Mouse (Mus musculus) adrenal gland, adult 8-10 months (tissue): ENCODE results near the gene Wdr95. TPM values are rescaled to one million over a fixed set of nuclear protein-coding genes. Genes with fewer than 3 reads are reported as not detected.
A peak's percentile ranks its signal among the peaks of the same experiment; 100 is the strongest.

Experiments
- DNase-seq: peaks from one replicate; pipeline ENCODE4 v3.0.0; 2022
- total RNA-seq, 4 experiments: library from RNA; stranded (reverse); gene quantifications; 2 replicates each; pipeline ENCODE4 v1.2.4; 2022

The Wdr95 gene
- total RNA-seq, 4 experiments from 2014 or later: 0.11 TPM; not detected in 3

- no peak for DNase-seq
These were observed 54.3 kb downstream of the Wdr95 start for GRCm38 (mm10) chr5:149582642-149583262.

DNA sequence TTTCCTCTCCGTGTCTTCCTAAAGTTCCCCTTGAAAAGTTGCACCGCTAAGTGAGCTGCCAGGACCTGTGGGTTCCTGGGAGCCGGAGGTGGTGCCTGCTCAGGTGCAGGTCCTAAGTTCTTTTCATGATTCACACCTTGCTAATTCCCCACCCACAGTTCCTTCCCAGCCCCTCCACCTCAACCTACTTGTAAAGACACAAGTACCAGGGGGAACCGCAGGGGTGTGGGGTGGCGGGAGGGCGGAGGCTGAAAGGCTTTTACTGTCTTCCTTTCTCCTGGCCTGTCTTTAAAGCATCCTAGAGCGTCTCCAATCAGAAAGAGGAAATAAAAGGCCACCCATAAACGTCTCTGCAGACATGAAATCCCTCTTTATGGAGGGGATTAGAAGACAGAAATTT lies 55.0 kb downstream of the Wdr95 start:
- no peak for DNase-seq

GRCm38 (mm10) chr5:149584154-149584655 lies 55.7 kb downstream of the Wdr95 start:
- no peak for DNase-seq

DNA sequence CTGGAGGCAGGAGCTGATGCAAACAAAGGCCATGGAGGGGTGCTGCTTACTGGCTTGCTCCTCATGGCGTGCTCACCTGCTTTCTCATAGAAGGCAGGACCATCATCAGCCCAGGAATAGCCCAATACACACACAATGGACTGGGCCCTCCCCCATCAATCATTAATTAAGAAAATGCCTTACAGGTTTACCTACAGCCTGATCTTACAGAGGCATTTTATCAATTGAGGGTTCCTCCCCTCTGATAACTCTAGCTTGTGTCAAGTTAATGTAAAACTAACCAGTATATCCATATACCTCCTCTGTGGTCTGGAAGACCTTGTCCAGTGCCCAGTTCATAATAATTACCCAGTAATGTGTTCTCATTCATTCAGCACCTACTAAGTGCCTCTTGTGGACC lies 56.8 kb downstream of the Wdr95 start:
- DNase-seq: no peak

GRCm38 (mm10) chr5:149585910-149586309 lies 57.4 kb downstream of the Wdr95 start:
- DNase-seq: peak; percentile 30

- no peak for DNase-seq
These were observed 58.9 kb downstream of the Wdr95 start for GRCm38 (mm10) chr5:149587327-149587895.

DNA sequence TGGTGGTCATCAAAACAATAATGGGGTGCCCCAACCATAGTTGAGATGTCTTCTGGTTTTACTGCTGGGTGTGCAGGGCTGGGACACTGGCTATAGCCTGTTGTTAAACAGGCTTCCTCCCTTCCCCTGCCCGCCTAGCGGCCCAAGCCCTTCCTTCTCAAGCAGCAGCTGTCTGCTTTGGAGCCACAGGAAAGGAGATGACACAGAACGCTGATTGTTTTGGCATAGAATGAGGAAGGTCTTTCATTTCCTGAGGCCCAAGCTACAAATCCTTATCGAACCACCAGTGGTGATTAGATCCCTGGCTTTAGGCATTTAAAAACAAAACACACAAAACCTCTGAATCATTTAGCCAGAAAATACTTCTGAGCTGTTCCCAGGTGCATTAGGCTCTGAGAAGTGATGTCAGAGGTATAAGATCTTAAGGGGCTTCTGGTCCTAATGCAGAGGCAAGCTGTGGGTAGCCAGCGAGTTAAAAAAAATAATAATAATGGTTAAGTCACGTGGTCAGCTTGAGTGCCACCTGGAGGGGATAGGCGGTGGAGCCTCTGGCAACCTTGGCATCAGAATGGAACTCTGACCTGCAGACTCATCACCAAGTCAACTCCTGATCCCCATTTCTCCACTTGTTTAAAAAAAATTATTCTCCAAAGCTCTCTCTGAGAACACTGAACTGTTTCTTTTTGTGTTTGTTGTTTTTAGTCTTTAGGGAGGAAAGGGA lies 60.5 kb downstream of the Wdr95 start:
- DNase-seq: no peak

GRCm38 (mm10) chr5:149589932-149590331 lies 61.5 kb downstream of the Wdr95 start:
- DNase-seq: no peak

GRCm38 (mm10) chr5:149594215-149594614 lies 65.7 kb downstream of the Wdr95 start:
- no peak for DNase-seq

DNA sequence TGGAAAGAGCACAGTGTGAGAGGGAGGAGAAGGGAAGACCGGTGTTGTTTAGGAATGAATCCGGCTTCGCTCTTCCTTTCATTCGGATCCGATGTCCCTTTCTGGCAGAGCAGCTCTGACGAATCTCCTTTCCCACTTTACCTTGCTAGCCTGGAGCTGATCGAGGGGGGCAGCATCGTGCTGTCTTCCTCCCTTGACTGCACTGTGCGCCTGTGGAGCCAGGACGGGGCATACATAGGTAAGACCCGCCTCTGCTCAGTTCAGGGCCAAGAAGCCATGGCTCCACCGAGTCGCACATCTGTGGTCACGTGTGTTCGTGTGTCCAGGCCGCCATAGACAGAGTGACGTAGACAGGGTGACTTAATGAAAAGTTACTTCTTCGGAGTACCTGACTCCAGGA lies 68.9 kb downstream of the Wdr95 start:
- DNase-seq: no peak

GRCm38 (mm10) chr5:149601996-149602395 lies 73.5 kb downstream of the Wdr95 start:
- DNase-seq: no peak

GRCm38 (mm10) chr5:149603241-149603640 lies 74.8 kb downstream of the Wdr95 start:
- no peak for DNase-seq

- DNase-seq: no peak
These were observed 78.7 kb downstream of the Wdr95 start for GRCm38 (mm10) chr5:149607083-149607720.

GRCm38 (mm10) chr5:149611476-149612164 lies 83.1 kb downstream of the Wdr95 start:
- DNase-seq: no peak

- no peak for DNase-seq
These were observed 83.7 kb downstream of the Wdr95 start for GRCm38 (mm10) chr5:149612165-149612518.

DNA sequence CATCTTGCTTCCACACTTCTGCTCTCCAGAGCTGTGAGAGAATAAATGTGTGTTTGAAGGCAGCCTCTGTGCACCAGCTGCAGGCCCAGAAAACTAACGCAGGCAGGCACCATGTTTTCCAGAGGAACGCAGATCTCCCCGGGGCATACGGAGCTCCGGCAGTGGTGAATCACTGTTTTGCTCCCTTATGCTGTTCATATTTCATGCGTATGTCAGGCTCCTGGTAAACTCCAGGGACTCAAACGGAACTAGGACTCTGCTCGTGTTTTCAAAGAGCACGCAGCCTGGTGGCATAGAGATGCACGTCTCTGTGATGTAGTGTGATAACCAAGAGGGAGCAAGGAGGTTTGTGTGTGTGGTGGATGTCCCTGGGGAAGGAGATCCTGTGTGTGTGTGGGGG lies 84.3 kb downstream of the Wdr95 start:
- no peak for DNase-seq

DNA sequence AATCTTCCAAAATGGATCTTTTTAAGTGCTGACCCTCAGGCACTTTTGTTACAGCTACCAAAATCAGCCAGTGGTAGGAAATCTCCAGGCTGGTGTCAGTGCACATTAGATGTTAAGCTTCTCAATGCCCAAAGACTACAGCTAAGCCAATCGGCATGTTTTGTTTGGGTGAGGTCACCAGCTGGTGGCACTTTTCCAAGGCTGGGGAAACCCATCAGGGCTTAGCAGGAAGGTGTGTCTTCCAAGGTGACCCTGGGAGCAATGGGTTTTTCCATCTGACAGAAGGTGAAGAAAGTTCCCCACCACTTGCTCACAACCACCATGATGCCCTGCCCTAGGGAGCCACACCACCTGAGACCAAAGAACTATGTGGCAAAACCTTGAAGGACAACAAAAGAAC lies 87.7 kb downstream of the Wdr95 start:
- DNase-seq: no peak

- DNase-seq: no peak
These were observed 88.3 kb downstream of the Wdr95 start for GRCm38 (mm10) chr5:149616817-149617216.

- DNase-seq: no peak
These were observed 89.4 kb downstream of the Wdr95 start for GRCm38 (mm10) chr5:149617776-149618425.

DNA sequence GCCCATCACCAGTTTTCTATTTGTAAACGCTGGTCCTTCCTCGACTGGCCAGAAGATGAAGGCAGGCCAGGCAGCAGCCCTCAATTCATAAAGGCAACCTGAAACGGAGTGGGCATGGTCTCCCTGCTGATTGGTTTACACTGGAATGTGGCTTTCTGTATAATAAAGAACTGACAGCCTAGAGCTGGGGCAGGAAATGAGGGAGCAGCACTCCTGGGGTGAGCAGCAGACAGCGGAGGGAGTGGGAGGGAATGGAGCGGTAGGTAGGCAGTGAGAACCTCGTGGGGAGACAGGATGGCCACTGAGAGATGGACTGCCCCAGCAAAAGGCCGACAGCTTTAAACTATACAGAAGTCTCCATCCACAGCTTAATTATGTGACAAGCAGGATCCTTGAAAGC lies 93.7 kb downstream of the Wdr95 start:
- DNase-seq: no peak

DNA sequence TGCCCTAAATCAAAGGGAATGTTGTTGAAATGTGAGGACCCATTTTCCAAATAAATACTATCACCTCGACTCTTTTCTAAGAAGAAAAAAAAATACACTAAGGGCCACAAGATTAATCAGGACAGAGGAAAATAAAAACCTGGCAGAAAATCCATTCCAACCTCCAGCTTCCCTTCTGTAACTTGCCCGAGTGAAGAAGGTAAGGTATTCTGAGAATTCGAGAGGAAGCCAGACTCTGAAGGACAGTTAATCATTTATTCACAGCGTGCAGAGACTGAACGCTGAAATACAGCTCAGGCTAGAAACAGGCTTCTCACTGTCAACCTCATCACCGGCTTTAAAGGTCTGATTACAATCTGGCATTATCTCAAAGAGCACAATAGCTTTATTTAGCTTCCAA lies 94.2 kb downstream of the Wdr95 start:
- DNase-seq: no peak
